Mouse (Mus musculus) brain, embryonic 14.5 days (tissue): Measurements from ENCODE around the gene Gm42791. TPM values are rescaled to one million over a fixed set of nuclear protein-coding genes. Genes with fewer than 3 reads are reported as not detected.

Experiments
- DNase-seq: peaks from one replicate; pipeline ENCODE4 v3.0.0-alpha.2; 2011; ENCODE audit warnings: low read depth
- CTCF ChIP-seq: fragments of 200-500 bp; IDR thresholded peaks from 2 replicates; pipeline ENCODE4 v1.5.1; 2012; ENCODE audit warnings: inconsistent platforms, mild to moderate bottlenecking, moderate library complexity, borderline replicate concordance; ENCODE audit not compliant: insufficient read depth, insufficient read length; ENCODE audit errors: extremely low read depth
- POLR2A ChIP-seq: fragments of 200-500 bp; IDR thresholded peaks from 2 replicates; pipeline ENCODE4 v1.6.1; 2012; ENCODE audit warnings: mild to moderate bottlenecking, inconsistent platforms, borderline replicate concordance; ENCODE audit not compliant: poor library complexity, insufficient read depth, insufficient read length, severe bottlenecking; ENCODE audit errors: extremely low read depth
- polyA plus RNA-seq: library from polyadenylated mRNA; depleted of rRNA; stranded (reverse); fragments of >200 nt; gene quantifications from 2 replicates; pipeline ENCODE4 v1.2.3, GENCODE M21; 2012

The Gm42791 gene
- polyA plus RNA-seq, 1 experiment, result not detected

- DNase-seq, result peak; percentile 99
- no peak for TF ChIP-seq POLR2A
- peak; percentile 97 for TF ChIP-seq CTCF
Measured at GRCm38 (mm10) chr5:149006362-149007294, 11.7 kb upstream of the Gm42791 start.

- no peak for TF ChIP-seq POLR2A
- TF ChIP-seq CTCF, result no peak
- no peak for DNase-seq
Measured at GRCm38 (mm10) chr5:149005701-149006361, 10.9 kb upstream of the Gm42791 start.

DNA sequence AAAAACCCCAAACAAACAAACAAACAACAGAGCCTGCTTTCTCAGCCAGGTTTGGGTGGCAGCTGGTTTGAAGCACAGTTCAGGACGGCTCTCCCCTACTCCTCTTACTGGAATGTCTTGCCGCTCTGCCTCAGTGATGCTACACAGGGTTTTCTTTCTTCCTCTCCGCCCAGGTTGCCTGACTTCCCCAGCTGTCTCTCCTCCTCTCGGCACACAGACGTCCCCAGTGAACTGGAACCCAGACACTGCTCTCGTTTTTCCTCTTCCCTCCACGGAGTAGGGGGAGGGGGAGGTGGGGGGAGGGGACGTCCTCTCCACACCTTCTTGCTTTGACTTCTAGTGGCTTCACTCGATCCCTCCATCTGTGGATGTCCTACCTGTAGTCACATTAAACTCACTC lies 10.1 kb upstream of the Gm42791 start:
- TF ChIP-seq POLR2A, result no peak
- no peak for TF ChIP-seq CTCF
- no peak for DNase-seq

DNA sequence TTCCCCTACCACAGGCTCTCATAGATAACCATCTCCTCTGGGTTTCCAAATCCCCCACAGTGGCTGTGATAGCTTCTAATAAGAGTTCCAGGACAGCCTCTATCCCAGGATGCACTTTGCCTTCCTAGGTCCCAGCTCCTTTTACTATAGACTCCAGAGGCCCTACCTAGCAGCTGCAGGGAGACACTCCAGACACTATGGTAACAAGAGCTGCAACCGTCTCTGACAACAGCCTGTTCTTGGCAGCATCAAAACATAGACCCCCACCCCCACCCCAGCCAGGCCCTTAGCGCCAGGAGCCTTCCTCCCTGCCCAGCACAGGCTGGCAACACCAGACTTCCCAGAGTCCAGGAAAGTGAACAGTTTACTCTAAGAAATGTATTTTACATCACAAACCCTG lies 8.2 kb upstream of the Gm42791 start:
- TF ChIP-seq CTCF (no peak), POLR2A (no peak)
- peak; percentile 59 for DNase-seq

DNA sequence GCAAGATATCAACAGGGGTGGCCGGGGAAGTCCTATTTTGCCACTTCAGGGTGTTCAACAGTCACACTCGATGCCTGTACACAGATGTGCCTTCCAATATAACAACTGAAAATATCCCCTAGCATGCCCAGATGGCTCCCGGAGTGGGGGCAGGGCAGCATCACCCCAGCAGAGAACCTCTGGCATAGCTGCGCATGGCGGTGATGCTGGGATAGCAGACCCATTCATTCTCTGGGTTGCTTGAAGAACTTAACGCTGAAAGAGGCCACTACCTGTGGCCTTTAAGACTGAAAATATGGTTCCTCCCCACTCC lies 7.8 kb upstream of the Gm42791 start:
- no peak for DNase-seq
- TF ChIP-seq POLR2A (no peak), CTCF (no peak)

GRCm38 (mm10) chr5:149002034-149002802 lies 7.3 kb upstream of the Gm42791 start:
- DNase-seq, result no peak
- no peak for TF ChIP-seq POLR2A
- no peak for TF ChIP-seq CTCF

DNA sequence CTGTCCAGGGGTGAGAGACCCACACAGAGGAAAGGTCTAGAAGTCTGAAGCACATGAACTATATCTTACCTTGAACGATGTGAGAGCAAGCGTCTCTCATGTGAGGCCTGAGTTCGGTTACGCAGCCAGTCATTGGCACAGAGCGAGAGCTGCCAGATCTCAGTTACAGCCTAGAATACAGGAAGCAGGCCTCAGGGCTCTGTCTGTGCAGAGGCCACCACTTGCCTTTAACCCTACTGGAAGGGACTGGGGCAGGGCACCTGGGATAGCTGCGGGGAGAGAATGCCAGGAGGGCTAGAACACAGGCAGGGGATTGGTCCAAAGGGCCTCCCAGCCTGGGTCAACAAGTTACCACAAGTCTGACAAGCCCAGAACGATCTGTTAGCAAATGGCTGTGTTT lies 4.9 kb upstream of the Gm42791 start:
- TF ChIP-seq CTCF (no peak), POLR2A (no peak)
- no peak for DNase-seq

- no peak for TF ChIP-seq CTCF
- TF ChIP-seq POLR2A, result no peak
- no peak for DNase-seq
Measured at GRCm38 (mm10) chr5:148998512-148998911, 3.6 kb upstream of the Gm42791 start.

DNA sequence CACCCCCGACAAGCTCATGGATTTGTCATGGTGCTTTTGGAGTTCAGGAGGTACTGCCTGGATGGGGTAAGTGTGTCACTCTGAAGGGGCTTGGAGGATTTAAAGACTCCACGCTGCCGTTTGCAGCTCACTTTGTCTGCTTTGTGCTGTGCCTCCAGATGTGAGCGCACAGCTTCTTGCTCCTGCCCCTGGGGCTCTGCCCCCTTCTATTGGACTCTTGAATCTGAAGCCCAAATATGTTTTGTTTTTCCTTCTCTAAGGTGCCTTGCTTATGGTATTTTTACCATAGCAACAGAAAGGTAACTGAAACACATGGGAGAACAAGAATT lies 1.7 kb upstream of the Gm42791 start:
- no peak for DNase-seq
- no peak for TF ChIP-seq POLR2A
- no peak for TF ChIP-seq CTCF

DNA sequence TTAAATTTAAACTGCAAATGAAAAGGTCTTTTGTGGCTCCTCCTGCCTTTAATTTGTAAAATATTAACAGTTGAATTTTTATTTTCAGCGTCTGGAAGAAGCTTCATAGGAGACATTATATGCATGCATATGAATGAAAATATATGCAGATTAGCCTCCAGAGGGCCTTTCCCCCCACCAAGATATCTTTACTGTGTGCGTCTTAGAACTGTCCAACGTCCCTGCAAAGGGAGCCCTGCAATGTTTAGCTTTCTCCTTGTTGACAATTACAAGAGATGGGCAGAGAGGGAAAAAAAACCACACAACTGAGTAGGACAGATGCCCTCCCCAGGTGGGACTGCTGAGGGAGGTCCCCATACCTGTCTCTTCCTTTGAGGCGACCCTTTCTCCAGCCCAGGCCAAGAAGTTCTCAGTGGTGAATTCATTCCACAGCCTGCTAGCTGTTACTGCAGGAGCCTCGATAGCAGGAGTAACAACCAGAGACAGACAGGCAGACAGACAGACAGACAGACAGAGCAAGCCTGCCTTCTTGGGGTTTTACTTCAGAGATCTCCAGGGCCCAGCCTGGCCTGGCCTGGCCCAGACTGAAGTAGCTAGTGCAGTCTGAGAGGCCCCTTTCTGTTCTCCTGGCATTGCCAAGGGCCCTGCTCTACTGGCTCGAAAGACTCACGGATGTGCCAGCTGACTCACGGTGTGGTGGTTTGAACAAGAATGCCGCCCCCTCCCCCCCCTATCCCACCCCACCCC lies 1.2 kb upstream of the Gm42791 start:
- no peak for TF ChIP-seq CTCF
- TF ChIP-seq POLR2A, result no peak
- DNase-seq, result peak; percentile 63

DNA sequence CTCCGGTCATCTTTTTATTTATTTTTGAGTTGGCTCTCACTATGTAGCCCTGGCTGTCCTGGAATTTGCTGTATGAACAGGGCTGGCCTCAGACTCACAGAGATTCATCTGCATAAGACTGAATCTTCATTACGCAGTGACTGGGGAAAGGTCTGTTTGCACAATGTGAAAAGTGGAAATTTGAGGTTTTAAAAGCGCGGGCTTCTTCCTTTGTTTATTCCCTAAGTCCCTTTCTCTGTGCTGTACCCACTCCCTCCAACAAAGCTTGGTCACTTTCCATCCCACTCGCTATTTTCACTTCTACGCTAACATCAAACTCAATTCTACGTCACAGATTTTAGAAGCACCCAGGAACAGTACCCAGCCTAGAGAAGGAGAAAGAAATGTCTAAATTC lies 639 bp downstream of the Gm42791 start:
- TF ChIP-seq POLR2A (no peak), CTCF (no peak)
- no peak for DNase-seq

- no peak for DNase-seq
- TF ChIP-seq POLR2A, result no peak
- no peak for TF ChIP-seq CTCF
Measured at GRCm38 (mm10) chr5:148992598-148992997, 2.3 kb downstream of the Gm42791 start.
